Mouse (Mus musculus) frontal cortex, postnatal 10 days (tissue): ENCODE data around the gene Ahdc1.

Experiments used
- DNase-seq, 2 experiments: peaks; one replicate each; pipeline ENCODE4 v3.0.0; 2022; ENCODE audit warnings: low spot score in 2 of 2, mixed read lengths in 1 of 2

The Ahdc1 gene

DNA sequence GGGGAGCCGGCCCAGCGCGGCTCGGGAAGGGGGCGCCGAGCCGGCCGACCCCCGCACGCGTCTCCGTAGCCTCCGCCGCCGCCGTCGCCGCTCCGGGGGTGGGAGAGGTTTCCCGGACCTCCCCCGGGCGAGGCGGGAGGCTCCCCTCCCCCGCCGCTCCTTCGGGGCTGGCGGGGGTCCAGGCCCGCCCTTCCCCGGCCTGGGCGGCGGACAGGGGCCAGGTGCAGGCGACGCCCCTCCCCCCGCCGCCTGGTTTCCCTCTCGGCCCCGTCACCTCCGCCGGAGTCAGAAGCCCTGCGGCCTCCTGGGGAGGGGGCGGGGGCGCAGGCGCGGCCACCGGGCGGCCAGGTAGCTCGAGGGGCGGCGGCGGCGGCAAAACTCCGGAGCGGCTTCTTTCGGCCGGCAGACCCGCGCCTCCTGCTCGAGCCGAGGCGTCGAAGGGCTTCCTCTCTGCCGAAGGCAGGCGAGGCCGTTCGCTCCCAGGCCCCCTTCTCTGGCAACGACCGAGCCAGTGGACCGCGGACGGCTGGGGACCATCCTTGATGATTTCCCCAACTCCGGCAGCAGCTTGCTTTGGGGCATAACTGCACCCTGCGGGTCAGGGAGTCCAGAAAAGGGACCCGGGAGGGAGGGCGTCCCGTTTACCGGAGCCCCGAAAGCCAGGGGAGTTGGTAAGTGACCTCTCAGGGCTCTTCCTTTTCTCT is 28.2 kb downstream of the Ahdc1 start:
- no peak for DNase-seq

DNA sequence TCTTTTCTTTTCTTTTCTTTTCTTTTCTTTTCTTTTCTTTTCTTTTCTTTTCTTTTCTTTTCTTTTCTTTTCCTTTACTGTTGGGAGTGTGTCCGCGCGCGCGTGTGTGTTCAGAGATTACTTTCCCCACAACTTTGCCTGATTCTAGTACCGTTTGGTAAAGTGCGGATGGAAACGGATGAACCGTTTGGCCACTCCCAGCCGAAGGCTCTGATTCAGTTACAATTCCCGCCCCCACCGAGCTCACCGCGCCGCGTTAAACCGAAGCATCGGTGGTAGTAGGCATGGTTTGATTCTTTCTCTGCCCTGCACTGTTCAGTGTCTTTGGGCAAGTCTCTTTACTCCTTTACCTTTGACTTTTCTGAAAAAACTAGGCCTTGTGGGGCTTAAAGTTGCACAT is 28.8 kb downstream of the Ahdc1 start:
- DNase-seq = no peak

DNA sequence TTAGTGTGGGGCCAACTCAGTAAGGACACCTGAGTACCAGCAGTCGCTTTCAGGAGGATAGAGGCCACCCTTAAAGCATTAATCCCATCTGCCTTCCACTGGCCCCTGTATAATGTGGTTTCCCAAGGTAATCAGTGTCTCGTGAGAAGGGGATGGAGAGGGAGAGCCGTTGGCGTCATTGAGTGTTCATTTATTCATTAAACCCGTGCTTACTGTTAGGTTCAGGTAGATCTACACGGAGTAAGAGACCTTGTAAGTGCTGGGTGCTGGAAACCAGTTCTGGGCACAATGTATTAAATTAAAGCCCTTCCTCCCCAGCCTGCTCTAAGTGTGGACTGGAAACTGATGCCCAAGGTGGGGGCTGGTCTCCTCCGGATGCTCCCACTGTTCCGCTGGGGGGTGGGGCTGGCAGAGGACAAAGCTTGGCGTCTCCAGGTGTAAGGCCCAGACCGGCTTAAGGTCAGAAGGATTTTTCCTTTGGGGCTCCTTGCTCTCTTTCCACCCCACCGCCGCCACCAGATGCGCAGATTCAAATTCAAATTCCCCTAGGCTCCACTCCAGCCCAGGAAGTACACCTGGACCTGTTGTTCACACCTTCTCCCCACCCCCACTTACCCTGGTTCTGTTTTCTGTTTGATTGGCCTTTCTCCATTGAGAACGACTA is 29.3 kb downstream of the Ahdc1 start:
- DNase-seq = no peak

DNA sequence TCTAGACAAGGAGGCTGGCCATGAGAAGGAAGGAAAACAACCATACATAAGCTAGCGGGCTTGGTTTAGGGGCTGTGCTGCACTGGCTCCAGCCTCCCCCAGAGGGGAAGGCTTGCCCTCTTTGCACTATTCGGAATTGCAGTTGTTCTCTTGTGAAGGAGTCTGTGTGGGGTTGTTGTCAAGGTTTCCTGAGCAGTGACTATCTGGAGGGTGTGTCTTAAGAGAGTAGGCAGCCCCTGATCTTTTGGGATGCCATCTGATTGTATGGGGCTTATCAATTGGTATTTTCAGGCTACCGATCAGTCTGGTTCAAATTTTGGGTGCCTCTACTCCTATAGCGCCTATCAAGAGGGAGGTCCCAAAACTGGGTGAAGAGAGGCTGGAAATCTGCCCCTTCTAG is 31.2 kb downstream of the Ahdc1 start:
- DNase-seq = no peak

DNA sequence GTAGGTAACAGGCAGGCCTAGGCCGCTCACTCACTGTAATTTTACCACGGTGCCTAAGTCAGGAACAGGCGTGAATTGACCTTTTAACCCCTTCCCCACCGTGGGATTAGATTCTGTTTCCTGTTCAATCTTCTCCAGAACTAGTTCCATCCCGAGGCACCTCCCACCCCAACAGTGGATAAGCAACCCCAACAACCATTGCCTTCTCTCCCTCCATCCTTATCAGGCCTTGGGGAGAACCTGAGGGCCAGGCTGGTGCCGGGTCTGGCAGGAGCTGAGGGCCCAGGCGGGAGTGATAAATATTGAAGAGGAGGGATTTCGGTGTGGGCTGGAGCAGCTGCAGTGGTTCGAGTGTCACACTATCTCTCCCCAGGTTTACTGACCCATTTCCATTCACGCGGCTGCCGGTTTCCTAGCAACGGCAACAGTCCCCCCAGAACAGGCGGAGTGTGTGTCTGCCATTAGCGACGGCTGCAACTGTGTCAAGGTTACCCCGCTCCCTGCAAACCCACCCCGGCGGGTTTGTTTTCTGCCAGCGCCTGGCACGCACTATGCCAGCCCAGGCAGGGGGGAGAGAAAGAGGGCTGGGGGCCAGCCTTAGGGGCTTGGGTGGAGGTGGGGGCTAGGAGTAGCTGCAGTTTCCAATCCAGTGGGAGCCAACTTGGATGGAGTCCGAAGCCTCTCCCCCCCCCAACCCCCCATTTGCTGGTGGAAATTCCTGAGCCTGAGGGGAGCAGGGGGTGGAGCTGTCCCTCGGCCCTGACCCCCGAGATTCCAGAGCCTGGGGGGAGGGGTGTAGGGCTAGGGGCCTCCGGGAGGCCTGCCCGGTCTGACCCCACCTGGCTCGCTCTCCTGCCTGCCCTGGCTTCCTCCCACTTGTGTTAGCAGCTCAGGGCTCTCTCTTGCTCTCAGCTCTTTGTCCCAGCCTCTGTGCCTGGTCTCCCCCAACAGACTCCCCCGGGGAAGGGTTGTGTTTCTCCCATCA is 31.9 kb downstream of the Ahdc1 start:
- peak in 1 of 2 experiments; percentile 67 for DNase-seq

DNA sequence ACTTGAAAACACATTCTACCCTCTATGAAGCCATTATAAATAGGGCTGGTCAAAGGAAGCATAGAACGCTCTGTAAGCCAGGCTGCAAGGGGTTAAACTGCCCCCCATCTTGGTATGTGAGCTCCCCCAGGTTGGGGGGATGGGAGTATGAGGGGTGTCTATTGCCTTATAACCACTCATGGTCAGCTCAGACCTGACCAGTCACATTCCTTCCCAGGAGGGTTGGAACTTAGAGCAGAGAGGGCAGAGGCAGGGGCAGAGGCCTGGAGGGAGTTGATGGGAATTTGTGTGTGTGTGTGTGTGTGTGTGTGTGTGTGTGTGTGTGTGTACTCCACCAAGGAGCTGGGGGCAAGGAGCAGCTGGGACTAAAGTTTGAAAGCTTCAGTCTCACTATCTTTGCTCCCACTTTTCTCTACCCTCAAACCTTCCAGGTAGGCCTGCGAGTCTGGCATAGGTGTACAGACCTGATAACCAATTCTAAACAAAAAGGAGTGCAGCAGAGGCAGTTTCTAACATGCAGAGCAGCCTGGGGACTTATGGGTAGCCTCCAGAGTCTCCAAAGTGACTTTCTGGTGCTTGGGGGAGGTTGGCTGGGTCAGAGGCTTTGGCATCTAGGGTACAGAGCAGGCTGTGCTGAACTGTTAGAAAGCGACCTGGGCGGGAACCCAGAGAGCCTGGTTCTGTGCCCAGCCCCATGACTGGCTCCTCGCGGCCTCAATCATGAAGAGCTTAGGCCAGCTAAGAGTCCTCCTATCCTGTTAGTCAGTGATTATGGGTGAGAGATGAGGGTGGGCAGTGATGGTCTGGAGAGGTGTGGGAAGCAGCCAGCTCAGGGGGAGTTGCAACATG is 33.0 kb downstream of the Ahdc1 start:
- no peak for DNase-seq

DNA sequence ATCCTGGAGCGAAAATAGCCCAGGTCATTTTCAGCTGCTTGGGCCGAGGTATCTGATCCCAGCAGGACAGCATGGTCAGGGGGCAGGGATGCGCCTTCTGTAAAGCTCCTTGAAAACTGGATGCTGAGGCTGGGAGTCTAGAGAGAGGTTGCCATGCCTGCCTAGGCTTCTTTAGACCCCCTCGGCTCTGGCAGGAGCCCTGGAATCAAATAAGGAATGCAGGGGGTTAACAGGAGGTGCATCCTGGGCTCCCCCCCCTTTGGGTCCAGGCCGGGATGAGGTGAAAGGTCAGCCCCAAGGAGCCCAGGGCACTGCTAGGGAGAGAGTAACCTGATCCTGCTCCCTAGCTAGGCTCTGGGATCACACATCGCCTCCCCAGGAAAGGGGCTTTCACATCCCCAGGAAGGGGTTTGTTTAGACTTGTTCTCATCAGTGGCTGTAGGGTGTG is 33.6 kb downstream of the Ahdc1 start:
- no peak for DNase-seq

DNA sequence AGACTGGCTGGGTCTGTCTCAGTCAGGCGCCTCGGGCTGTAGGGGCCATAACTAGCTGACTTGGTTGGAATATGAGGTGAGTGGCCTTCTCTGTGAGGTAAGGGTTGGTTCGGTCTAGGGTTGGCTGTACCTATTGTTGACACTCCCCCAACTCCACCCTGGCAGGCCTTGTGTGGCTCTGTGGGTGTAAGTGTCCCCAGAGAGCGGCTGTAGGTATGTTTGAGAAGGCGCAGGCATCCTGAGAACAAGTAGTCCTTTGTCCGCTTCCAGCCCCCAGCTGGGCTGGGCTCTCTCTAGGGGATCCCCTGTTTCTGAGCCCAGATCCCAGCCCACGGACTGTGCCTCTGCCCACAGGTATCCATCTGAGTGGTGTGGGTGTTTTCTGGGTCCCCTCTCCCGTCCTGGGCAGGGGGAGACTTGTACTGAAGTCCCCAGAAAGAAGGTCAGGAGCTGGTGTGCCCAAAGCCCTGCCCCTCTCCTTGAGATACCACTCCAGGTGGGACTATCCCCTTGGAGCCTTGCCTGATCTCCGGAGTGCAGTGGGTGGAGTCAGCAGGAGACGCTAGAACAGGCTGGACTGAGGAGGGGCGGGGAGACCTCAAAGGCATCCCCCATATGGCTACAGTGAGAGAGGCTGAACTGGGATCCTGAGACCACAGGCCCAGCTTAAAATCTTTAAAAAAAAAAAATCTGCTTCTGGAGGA is 34.9 kb downstream of the Ahdc1 start:
- no peak for DNase-seq

DNA sequence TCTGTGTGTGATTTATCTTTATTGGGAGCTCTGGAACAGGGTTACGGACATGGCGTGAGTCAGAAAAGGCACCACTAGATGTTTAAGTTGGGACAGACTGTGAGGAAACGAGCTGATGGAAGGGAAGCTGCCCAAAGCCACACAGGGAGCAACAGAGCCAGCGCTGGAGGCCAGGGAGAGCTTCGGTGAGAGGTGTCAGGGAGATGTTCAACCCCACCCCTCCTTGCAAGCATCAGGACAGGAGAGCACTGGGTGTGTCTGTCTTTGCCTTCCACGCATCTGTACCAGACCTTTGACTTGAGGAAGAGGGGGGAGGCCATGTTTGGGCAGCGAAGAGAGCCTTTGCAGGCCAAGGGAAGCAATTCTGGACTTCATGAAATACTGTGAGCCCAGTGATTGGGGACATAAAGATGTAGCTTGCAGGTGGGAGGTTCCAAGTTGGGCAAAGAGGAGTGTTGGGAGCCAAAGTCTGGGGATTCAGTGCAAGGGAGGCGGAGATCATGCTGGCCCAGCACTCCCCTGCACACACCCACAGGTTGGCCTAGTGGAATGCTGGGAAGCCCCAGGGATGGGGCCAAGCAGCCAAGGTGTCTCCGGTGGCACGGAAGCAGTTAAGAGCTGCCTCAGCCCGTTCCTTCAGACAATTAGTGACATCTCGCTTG is 35.8 kb downstream of the Ahdc1 start:
- DNase-seq = no peak

DNA sequence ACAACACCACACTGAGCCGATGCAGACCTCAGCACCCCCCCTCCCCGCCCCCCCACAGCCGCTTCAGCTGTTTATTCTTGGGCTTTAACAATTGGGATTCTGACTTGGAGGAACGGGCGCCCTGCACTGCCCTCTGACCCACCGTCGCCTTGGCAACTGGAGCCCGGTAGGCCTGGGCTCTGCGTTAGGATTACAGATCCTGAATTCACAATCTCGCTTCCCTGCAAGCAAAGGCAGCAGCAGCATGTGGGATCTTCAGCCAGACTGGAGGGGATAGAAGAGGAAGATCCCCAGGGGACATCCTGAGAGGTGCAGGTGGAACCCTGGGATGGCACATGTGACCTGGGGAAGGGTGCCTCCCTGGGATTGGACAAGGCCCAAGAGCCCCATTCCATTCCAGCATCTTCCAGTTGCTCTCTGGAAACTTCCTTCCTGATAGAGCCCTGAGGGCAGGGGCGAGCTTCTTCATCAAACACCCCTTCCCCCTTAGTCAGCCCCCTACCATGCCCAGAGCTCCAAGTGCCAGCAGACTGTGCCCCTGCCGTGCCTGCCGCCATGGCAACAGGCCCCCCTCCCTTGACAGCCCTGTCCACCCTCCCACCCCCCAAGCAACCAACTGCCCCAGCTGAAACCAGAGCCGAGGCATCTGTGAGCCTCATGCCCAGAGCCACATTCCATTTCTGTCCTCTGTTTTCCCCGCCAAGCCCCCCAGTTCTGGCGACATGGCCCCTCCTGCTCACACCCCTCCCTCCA is 36.5 kb downstream of the Ahdc1 start:
- DNase-seq = no peak

DNA sequence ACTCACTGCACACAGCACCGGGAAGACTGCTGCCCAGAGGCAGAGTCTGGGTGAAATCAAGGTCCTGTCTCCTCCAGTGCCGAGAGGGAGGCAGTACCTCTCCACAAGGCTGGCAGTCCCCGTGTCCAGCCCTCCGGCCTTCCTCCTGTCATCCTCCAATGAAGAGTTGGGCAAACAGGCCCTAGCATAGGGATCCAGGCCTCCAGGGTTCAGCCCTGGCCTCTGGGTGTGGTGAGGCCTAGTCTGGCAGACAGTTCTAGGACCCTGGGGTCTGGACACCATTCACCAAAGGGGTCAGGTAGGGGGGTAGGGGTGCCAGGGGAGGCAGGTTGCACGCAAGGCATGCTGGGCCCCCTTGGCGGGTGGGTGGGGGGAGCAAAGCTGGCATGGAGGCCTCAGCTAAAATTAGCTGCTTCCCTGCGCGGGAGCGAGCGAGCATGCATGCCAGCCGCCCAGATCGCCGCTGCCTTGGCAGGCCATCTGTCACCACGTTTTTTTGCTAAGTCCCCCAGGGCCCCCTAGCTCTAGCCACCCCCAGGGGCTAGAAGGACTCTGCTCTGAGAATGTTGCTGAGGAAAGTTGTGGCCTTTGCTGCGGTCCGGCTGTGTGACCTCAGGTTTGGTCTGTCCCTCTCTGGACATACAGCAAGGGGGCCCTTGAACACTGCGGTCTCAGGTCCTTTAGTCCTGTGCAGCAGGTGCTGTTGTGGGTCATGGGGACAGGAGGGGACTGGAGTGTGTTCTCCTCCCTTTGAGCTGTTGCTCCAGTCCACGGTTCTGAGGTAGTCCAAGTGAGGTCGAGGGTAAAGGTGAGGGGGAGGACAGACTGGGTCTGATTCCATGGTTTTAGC is 38.2 kb downstream of the Ahdc1 start:
- DNase-seq = no peak

DNA sequence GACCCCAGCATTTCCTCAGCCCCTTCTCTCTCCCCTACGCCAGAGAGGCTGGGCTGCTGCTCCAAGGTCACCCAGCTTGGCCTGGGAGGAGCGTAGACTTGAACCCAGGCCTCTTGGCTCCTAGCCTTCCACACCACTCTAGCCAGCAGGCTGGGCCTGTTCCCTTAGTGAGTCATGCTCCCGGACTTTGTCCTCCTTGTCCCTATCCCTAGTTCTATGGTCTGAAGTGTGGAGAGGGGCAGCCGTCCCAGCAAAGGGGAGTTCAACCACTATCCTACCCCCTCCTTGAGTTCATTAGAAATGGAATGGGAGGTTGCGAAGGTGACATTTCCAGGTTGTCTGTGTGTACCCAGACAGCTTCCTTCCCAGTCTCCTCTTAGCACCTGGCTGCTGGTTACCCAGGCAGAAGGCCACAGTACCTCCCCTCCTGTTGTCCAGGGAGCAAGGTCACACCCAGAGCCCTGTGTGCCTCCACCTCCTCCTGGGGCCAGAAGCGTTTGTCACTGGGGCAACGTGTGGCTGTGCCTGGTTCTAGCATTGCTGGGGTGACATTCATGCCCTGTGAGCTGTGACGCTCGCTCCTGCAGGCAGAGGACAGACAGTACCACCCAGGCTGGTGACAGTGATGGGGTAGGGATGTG is 39.3 kb downstream of the Ahdc1 start:
- DNase-seq = no peak

DNA sequence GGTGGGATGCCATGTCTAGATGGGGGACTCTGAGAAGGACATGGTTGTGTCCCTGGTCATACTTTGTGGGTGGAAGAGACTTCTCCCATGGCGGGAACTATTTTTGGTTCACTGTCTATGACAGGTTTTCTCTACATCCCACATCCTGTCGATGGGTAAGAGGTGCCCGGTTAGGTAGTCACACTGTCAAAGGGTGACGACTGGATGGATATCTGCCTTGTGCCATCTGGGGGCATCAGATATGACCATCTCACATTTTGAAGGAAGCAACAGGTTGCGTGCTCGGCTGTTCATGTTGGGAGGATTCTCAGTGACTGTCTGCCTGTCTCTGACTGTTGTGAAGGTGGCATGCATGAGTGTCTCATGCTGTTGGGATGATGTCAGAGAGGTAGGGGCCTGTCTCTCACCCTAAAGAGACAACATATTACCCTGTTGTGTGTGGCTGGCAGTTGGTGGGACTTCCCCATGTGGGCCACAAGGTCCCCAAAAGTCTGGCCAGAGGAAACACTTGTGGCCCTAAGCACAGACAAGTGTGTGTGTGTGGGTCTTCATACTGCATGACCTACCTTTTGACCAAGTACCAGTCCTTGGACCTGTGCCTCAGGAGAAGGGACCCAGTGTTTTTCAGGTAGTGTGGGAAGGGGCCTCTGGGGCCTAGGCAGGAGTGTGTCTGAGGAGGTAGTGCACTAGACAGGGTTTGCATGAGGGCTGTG is 39.9 kb downstream of the Ahdc1 start:
- no peak for DNase-seq

DNA sequence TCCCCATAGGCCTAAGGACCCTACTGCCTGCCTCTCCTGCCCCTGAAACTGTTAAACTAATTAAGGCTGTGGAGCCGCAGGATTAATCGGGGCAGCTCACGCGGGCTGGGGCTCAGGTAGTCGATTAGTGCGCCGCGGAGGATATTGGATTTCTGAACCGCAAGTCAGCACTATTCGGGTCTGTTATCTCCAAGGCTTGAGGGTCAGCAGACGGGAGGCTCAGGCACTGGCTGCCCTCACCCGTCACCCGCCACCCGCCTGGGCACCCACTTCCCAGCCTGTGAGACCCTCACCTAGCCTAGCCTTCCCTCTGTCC is 40.4 kb downstream of the Ahdc1 start:
- DNase-seq = no peak

DNA sequence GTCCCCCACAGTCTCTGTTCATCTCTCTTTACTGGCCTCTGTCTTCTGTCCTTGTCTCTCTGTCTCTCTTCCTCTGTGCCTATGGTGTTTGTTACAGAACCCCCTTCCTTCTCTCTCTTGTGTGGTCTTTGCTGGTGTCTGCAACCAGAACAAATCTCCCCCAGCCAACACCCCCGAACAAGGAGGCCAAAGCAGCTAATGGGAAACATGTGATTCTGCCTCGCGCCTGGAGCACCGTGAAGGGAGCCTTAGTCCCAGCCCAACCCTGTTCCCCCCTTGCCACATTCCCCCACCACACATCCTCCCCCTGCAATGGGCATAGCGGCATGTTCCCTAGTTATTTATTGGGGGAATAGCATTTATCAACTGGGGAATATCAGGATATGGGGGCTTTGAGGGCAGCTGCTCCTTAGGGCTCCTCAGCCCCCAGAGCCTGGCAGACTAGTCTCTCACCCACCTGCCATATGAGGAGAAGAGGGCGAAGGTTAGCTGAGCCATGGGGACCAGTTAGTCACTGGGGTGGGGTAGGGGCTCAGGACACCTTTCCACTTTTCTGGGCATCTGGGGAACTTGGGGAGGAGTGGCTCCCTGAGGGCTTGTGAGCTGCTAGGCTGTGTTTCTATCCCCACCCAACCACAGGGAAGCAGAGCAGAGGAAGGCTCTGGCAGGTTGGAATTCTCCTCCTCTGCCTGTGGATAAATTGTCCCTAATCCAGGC is 41.1 kb downstream of the Ahdc1 start:
- no peak for DNase-seq

DNA sequence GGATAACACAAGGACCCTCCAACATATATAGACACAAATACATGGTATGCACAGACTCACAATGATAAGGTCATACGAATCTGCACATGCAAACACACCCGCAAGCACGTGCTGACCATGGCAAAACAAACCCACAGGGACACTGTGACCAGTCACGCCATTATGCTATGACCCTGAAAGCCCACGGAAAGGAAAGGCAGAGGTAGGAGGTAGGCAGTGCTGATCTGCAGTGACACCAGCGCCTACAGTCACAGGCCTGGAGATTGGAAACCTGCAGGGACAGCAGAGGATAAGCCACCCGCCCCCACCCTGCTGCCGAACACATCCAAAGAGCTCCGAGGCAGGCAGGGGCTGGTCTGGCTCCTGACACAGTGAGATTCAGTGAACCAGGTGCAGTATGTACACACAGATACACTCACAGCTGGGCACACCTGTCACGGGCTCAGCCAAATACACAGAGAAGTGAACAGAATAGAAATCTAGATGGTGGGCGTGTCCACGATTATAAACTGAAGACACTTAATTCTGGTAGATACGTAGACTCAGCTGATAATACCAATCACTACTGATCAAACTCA is 42.0 kb downstream of the Ahdc1 start:
- DNase-seq = no peak

DNA sequence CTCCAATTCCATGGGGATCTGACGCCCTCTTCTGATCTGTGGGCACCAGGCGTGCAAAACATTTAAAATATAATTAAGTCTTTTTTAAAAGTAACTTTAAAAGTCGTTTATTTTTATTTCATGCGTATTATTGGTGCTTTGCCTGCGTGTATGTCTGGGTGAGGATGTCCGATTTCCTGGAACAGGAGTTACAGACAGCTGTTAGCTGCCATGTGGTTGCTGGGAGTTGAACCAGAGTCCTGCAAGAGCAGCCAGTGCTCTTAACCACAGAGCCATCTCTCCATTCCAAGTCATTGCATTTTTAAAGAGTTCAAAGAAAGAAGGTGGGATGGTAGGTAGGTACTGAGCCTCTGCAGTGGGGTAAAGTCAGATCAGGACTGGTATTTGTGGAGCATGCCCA is 43.5 kb downstream of the Ahdc1 start:
- DNase-seq = no peak
